Mouse (Mus musculus) right cerebral cortex, postnatal 4 days (tissue): ENCODE results near the gene Ahnak2.

Experiments
- DNase-seq: peaks from one replicate; pipeline ENCODE4 v3.0.0-alpha.2; 2022

Ahnak2 gene

GRCm38 (mm10) chr12:112757896-112758295 lies 44.6 kb downstream of the Ahnak2 start:
- no peak for DNase-seq

- DNase-seq = no peak
Observed at GRCm38 (mm10) chr12:112755900-112756299, 46.6 kb downstream of the Ahnak2 start.

- DNase-seq = no peak
Observed at GRCm38 (mm10) chr12:112752399-112752798, 50.1 kb downstream of the Ahnak2 start.

- no peak for DNase-seq
Observed at GRCm38 (mm10) chr12:112750976-112751375, 51.5 kb downstream of the Ahnak2 start.

GRCm38 (mm10) chr12:112747606-112747970 lies 54.9 kb downstream of the Ahnak2 start:
- no peak for DNase-seq

GRCm38 (mm10) chr12:112746808-112747605 lies 55.5 kb downstream of the Ahnak2 start:
- DNase-seq = no peak

GRCm38 (mm10) chr12:112746461-112746807 lies 56.0 kb downstream of the Ahnak2 start:
- DNase-seq = no peak

- DNase-seq = no peak
Observed at GRCm38 (mm10) chr12:112745716-112746115, 56.7 kb downstream of the Ahnak2 start.

GRCm38 (mm10) chr12:112744891-112745580 lies 57.4 kb downstream of the Ahnak2 start:
- DNase-seq = no peak

- DNase-seq = no peak
Observed at GRCm38 (mm10) chr12:112744211-112744610, 58.2 kb downstream of the Ahnak2 start.

GRCm38 (mm10) chr12:112743168-112743975 lies 59.1 kb downstream of the Ahnak2 start:
- DNase-seq = peak; percentile 81

GRCm38 (mm10) chr12:112742768-112743167 lies 59.7 kb downstream of the Ahnak2 start:
- no peak for DNase-seq

- no peak for DNase-seq
Observed at GRCm38 (mm10) chr12:112739023-112739568, 63.4 kb downstream of the Ahnak2 start.

- DNase-seq = no peak
Observed at GRCm38 (mm10) chr12:112738281-112739022, 64.0 kb downstream of the Ahnak2 start.

- peak; percentile 72 for DNase-seq
Observed at GRCm38 (mm10) chr12:112737761-112738160, 64.7 kb downstream of the Ahnak2 start.

GRCm38 (mm10) chr12:112737081-112737480 lies 65.4 kb downstream of the Ahnak2 start:
- DNase-seq = no peak

- DNase-seq = no peak
Observed at GRCm38 (mm10) chr12:112736636-112736925, 65.9 kb downstream of the Ahnak2 start.

GRCm38 (mm10) chr12:112735896-112736635 lies 66.4 kb downstream of the Ahnak2 start:
- DNase-seq = no peak

- no peak for DNase-seq
Observed at GRCm38 (mm10) chr12:112734881-112735655, 67.4 kb downstream of the Ahnak2 start.

- no peak for DNase-seq
Observed at GRCm38 (mm10) chr12:112734108-112734820, 68.2 kb downstream of the Ahnak2 start.
